Mouse (Mus musculus) right cerebral cortex, postnatal 14 days (tissue): ENCODE measurements at regions not wholly inside any gene's neighbourhood (a gene's known extent, or its start where the extent isn't known, plus 50 kb on each side); places are given as distances from the start of the nearest gene placed in this dataset.

ENCODE experiments used
- DNase-seq: peaks from one replicate; pipeline ENCODE4 v3.0.0; 2022

DNA sequence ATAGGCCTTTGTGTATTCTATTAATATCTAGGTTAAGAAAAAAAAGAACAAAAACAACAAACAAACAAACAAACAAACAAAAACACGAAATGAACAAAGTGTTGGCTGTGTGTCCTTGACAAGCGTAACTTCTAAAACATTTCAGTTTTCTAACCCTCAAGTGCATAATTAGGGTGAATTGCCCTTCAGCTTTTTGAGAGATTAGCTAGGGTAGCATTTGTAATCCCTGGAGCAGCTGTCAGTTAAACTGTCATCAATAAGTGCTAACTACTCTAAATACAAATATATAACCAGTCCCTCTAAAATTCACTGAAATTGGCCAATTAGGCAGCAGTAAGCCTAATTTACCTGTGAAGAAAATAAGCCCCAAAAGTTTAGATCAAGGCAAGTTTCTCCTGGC is 467.6 kb downstream of the Gabrg2 start:
- no peak for DNase-seq

DNA sequence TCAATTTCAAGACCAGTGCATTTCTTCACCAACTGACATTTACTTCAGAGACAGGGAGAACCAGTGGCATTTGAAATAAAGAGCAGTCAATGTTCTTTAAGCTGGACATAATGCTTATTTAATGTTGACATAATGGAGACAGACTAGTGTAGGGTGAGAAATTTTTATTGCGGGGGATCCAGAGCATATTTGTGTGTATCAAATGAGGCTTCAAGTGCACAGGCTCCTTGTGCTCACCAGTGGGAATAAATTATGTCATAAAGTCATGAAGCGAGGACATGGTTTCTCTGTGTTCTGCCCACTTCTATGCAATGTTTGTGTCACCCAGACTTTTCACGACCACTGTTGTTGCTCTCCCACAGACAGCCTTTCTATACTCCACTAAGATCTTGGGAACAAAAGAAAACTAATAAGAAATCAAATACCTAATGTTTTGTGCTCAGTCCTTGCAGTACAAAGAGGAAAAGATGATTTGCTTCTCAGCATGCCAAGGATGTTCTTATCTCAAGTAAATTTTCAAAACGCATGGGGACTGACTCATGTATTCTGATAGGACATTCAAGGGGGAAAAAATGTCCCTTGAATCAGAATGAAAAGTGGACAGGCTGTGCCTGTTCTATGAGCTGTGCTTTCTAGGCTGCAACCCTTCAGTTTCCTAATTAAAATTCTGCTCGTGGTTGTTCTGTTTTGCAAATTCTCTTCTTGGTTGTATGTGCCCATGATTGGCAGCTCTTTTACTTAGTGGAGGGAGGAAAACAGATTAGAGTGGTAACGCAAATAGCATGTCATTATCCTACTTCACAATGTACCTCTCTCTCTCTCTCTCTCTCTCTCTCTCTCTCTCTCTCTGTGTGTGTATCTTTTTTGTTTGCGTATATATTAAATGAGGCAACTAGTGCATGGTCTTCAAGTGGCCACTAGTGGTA is 468.4 kb downstream of the Gabrg2 start:
- DNase-seq, result no peak

DNA sequence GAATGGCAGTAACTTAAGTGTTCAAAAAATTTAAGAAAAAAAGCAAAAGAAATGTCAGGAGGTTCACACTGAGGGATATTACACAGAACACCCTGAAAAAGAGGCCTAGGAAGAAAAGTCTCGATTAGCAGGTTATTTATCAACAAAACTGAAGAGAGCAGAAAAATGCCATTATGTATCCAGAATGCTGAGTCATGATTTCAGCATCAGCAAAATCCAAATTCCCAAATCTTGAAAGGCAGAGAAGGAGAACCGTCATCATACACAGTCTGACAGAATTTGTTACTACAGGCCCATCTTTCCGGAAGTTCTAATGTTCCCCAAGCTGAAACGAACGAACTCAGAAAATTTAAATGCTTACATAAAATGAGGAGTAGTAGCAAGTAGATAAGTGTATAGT is 475.7 kb downstream of the Gabrg2 start:
- no peak for DNase-seq

DNA sequence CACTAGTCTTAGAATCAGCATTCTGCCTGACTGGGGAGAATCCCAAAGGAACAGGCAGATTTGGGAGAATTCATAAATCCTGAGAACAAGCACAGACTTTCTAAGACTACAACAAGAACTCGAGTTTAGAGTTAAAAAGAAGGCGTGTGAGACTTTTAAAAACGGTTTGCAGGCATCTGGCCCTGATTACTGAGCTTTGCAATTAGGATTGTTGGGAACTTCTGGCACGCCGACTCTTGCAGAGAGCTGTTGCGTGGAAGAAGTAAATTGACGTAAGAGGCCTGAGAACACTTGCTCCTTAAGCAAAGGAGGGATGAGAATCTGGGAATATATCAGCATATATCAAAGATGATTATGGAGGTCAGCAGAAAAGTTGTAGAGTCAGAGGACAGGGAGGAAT is 507.4 kb downstream of the Gabrg2 start:
- DNase-seq, result peak; percentile 15

DNA sequence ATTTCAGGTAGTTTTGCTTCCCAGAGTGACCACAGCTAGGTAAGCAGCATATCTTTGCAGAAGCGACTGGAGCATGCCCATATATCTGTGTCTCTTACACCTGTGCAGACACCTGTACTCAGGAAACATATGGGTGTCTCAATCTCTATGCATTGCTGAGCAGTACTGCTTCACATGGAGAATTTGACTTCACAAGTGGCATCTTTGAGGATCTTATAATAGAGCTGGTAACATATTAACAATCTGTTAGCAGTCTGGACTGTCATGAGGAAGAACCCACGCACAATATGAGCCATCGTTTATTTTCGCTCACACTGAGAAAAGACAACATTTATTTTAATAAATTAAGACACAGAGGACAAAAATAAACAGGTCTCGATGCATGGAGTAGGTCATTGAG is 508.7 kb downstream of the Gabrg2 start:
- DNase-seq, result no peak

DNA sequence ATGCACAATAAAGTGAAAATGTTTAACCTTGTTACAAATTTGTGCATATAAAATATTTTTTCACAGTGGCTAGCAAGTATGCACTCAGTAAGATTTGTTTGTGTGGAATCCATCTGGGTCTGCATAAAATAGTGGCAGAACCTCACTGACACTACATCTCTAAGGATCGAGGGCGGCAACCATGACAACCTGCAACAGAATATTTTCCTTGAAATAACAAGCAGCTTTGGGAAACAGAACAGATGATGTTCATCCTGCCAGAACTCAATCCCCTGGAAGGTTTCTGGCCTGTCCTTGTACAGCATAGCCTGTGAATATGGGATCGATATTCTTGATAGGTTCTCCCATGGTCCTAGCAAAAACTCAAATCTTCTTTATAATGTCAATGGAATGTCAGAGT is 509.4 kb downstream of the Gabrg2 start:
- DNase-seq, result peak; percentile 22

DNA sequence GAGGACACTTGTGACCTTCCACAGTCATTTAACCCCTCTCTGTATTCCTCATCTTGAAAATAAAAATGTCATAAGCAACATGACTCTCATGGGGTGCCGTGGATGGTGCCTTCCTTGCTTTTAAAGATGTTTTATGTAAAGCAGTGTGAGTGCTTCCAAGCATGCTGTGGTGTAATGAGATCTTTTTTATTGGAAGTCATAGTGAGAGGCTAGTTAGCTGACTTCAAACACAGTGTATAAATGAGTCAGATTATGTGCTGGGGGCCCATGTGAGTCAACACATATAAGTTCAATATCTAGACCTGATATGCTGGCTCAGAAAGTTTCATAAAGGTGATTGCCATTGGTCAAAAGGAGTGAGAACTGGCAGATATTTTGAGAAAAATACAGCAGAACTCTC is 516.8 kb downstream of the Gabrg2 start:
- no peak for DNase-seq

DNA sequence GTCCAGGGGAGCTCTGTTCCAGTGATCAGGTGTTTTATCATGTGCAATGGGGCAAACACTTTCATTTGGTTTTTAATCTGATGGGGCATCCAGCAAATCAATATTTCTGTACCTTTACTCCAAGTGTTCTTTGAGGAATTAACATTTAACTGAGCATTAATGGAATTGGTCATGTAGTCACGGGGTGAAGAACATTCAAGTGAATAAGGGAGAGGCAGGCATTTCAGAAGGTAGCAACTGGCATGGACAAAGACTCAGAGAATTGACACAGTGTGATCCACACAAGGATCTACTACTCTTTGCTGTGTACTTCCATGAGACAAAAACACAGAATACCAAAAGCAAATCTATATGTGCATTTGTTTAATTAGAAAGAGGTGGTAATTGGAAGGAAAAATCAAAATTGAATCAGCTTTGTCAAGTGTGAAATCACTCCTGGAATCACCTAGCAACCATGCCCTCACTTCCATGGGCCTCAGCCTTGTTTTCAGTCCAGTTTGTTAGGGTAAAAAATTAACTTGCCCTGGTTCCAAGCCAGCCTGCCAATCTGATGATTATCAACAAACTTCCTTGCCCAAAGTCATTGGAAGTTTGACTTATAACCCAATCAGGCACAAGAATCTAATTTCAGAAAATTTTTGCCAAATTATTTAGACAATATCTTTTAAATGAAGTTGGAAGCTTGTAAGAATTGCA is 529.6 kb downstream of the Gabrg2 start:
- no peak for DNase-seq

DNA sequence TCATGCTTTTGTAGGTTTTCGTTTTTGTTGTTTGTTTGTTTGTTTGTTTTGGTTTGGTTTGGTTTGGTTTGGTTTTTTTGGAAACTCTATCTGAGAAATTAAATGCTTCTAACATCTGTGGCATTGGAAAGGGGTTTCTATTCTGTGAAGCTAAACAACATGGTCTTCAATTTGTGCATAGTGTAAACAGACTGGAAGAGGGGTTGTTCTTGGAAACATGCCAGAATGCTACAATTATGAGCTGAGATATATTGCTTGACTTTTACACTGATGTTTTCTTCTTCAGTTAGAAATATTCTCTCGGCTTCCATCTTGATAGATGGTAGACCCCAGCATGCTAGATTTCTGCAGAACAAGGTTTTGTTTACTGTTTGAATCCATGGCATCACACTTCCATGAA is 533.3 kb downstream of the Gabrg2 start:
- DNase-seq, result no peak

DNA sequence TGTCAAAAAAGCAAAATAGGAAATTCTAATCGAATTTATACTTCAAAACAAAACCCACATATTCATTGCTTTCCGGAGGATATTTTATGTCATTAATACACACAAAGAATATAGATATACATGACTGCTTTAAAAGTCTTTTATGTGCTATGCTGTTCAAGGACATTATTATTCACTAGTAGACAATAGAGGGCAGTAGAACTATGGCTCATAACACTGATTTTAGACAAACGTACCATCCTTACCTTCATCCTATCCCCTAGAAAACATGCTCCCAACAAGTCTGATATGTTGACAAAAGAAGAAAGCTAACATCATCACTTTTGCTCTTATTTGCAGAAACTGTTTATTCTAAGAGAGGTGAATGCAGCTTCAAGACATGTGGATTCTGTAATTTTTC is 566.8 kb downstream of the Gabrg2 start:
- no peak for DNase-seq

DNA sequence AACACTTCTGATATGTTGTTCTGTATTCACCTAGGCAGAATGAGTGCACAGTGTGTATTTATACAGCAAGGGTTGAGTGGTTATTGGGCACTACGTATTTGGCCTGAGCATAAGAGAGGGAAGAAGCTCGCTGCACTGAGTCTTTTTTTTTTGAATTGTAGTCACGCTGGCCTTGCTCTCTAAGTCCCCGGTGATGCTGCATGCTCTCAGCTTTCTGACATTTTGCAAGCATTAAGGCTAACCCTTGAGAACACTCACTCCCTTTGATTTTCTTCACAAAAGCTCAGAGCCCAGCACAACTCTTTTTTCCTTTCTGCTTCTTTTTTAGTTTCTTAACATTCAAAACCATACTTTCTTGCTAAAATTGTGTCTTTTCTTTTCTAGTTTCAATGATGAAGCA is 575.1 kb downstream of the Gabrg2 start:
- no peak for DNase-seq
